Mouse (Mus musculus): ENCODE measurements around the gene Serpinb9g. TPM values are rescaled to one million over a fixed set of nuclear protein-coding genes. Genes with fewer than 3 reads are reported as not detected.
"Not testable (repeated sequence)": the region's sequence is repeated elsewhere in the genome, so short reads cannot be mapped to it uniquely, and the experiment has no call there.

Serpinb9g gene
- 0.12 TPM for polyA plus RNA-seq (2012; fragmentation: generic; extraction: Trizol)
- long read RNA-seq, experiment 1 = 0 reads
- long read RNA-seq, experiment 2, partial matches to known transcripts = 0 of 1 reads
- long read RNA-seq, experiment 2, other reads (novel, unspliced or antisense) = 1 of 1 reads

GRCm38 (mm10) chr13:33484490-33484889, at the start of gene Serpinb9g:
Serpinb9g (plus strand) TSS chr13:33484790.
- H3K79me2 ChIP-seq (ENCODE audit: control insufficient read depth, insufficient read depth); H3K27me3 ChIP-seq (ENCODE audit: control insufficient read depth, insufficient read depth, insufficient read length); H3ac ChIP-seq (ENCODE audit: control insufficient read depth, insufficient read length, low read depth); H3K36me3 ChIP-seq (ENCODE audit: control insufficient read depth, insufficient read depth); H3K79me3 ChIP-seq (ENCODE audit: low read depth); H3K4me3 ChIP-seq (ENCODE audit: insufficient read depth, poor library complexity, severe bottlenecking): not testable (repeated sequence)

GRCm38 (mm10) chr13:33483872-33484271, 718 bp upstream of the Serpinb9g start:
- H3K4me3 ChIP-seq (ENCODE audit: insufficient read depth, poor library complexity, severe bottlenecking); H3ac ChIP-seq (ENCODE audit: control insufficient read depth, insufficient read length, low read depth); H3K79me2 ChIP-seq (ENCODE audit: control insufficient read depth, insufficient read depth); H3K27me3 ChIP-seq (ENCODE audit: control insufficient read depth, insufficient read depth, insufficient read length); H3K79me3 ChIP-seq (ENCODE audit: low read depth); H3K36me3 ChIP-seq (ENCODE audit: control insufficient read depth, insufficient read depth): not testable (repeated sequence)

GRCm38 (mm10) chr13:33524629-33525028, 40.0 kb downstream of the Serpinb9g start:
- H3K4me3 ChIP-seq (ENCODE audit: insufficient read depth, poor library complexity, severe bottlenecking) = no peak overlapping the region
- no peaks in the 10 kb centered on the region for H3K79me3 ChIP-seq (ENCODE audit: low read depth)
- H3K36me3 ChIP-seq (ENCODE audit: control insufficient read depth, insufficient read depth) = no peaks in the 10 kb centered on the region
- H3K79me2 ChIP-seq (ENCODE audit: control insufficient read depth, insufficient read depth) = no peaks in the 10 kb centered on the region
- no peak for TF ChIP-seq CEBPB (IDR thresholded peaks at IDR 0.05; ENCODE audit: low read depth)
- TF ChIP-seq MAX (IDR thresholded peaks at IDR 0.05) = no peak
- no peak for TF ChIP-seq MYOD1 (IDR thresholded peaks at IDR 0.05; ENCODE audit: control insufficient read depth, insufficient read length, low read depth)
- no peak for TF ChIP-seq FOSL1 (IDR thresholded peaks at IDR 0.05; ENCODE audit: insufficient read depth, low read length, poor library complexity, severe bottlenecking)
- no peak for TF ChIP-seq USF1 (IDR thresholded peaks at IDR 0.05; ENCODE audit: low read depth)
- no peak for TF ChIP-seq MYOG (IDR thresholded peaks at IDR 0.05; ENCODE audit: control insufficient read depth, extremely low read depth, insufficient read length)
- no peak for TF ChIP-seq CTCF (IDR thresholded peaks at IDR 0.05; ENCODE audit: control insufficient read depth, insufficient read depth, insufficient read length)
- H3ac ChIP-seq (ENCODE audit: control insufficient read depth, insufficient read length, low read depth) = no peak overlapping the region
- H3K27me3 ChIP-seq (ENCODE audit: control insufficient read depth, insufficient read depth, insufficient read length) = no peaks in the 10 kb centered on the region

- Histone ChIP-seq H3ac (ENCODE audit: control insufficient read depth, insufficient read length, low read depth) (no peak overlapping the region), H3K79me2 (ENCODE audit: control insufficient read depth, insufficient read depth) (no peaks in the 10 kb centered on the region), H3K4me3 (ENCODE audit: insufficient read depth, poor library complexity, severe bottlenecking) (no peak overlapping the region), H3K79me3 (ENCODE audit: low read depth) (no peaks in the 10 kb centered on the region), H3K27me3 (ENCODE audit: control insufficient read depth, insufficient read depth, insufficient read length) (no peaks in the 10 kb centered on the region), H3K36me3 (ENCODE audit: control insufficient read depth, insufficient read depth) (no peaks in the 10 kb centered on the region)
- TF ChIP-seq USF1 (IDR thresholded peaks at IDR 0.05; ENCODE audit: low read depth) (no peak), CEBPB (IDR thresholded peaks at IDR 0.05; ENCODE audit: low read depth) (no peak), FOSL1 (IDR thresholded peaks at IDR 0.05; ENCODE audit: insufficient read depth, low read length, poor library complexity, severe bottlenecking) (no peak), CTCF (IDR thresholded peaks at IDR 0.05; ENCODE audit: control insufficient read depth, insufficient read depth, insufficient read length) (no peak), MYOD1 (IDR thresholded peaks at IDR 0.05; ENCODE audit: control insufficient read depth, insufficient read length, low read depth) (no peak), MAX (IDR thresholded peaks at IDR 0.05) (no peak), MYOG (IDR thresholded peaks at IDR 0.05; ENCODE audit: control insufficient read depth, extremely low read depth, insufficient read length) (no peak)
These were observed 48.2 kb downstream of the Serpinb9g start for GRCm38 (mm10) chr13:33532814-33533213.

Other genes with a start within 250 kb of the Serpinb9g start
- 0.02 TPM for gene Serpinb9e, start 235.2 kb upstream of the Serpinb9g start, polyA plus RNA-seq (2012; fragmentation: generic; extraction: Trizol)
- 0.01 TPM for gene Serpinb9f, start 160.7 kb upstream of the Serpinb9g start, polyA plus RNA-seq (2012; fragmentation: generic; extraction: Trizol)
- not detected for gene Gm11397, start 89.0 kb upstream of the Serpinb9g start, polyA plus RNA-seq (2012; fragmentation: generic; extraction: Trizol)
- gene Serpinb6d, start 176.6 kb downstream of the Serpinb9g start, polyA plus RNA-seq (2012; fragmentation: generic; extraction: Trizol) = 0.07 TPM